Mouse (Mus musculus): ENCODE measurements at regions not wholly inside any gene's neighbourhood (a gene's known extent, or its start where the extent isn't known, plus 50 kb on each side); places are given as distances from the start of the nearest gene placed in this dataset.

DNA sequence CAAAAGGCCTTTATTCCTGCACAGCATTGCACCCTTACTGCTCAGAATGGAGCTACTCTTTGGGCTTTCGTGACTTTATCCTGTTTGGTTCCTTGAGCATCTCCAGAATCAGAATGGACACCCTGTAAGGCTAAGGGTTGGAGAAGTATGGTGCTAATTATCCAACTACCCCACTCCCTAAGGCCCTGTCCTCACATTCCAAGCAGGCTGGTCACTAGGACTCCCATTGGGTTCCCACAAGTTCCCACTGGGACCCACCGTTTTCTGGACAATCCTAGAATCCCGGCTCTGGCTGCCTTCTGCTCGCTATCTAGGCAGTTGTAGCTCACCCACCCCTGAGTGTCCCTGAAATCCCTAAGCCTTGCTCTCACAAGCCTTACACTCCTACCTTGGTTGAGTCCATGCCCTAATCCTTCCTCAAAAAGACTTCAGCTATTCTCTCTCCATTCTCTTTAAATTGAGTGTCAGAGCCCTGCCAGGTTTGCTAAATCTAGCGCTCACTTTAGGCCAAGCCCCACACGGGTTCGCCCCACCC is 146.1 kb downstream of the Efcab1 start:
- no peaks in the 10 kb centered on the region for H3K9me3 ChIP-seq
- H3K4me3 ChIP-seq = peak overlapping the region; percentile 34
- peak overlapping the region; percentile 67 for H3K4me2 ChIP-seq
- 0 out of 2 replicates have a peak overlapping the region, but pooled peaks have one; percentile 26 for H3K9ac ChIP-seq
- peak overlapping the region; percentile 85 for H3K27ac ChIP-seq (replicated peaks)
- ATAC-seq (ENCODE audit: extremely low read depth, insufficient number of reproducible peaks, low FRiP score, low TSS enrichment) = no peak
- no peaks in the 10 kb centered on the region for H3K27me3 ChIP-seq (replicated peaks)
- H3K4me1 ChIP-seq = peaks cover 41% of the 10 kb centered on the region
- H3K36me3 ChIP-seq = no peaks in the 10 kb centered on the region
- 19% methylated on average over 7 of the region's 7 CpGs for WGBS

GRCm38 (mm10) chr16:15052924-15053793 is 146.8 kb downstream of the Efcab1 start:
- Histone ChIP-seq H3K4me2 (peak overlapping the region; percentile 67), H3K27me3 (replicated peaks) (no peaks in the 10 kb centered on the region), H3K4me3 (peak overlapping the region; percentile 34), H3K27ac (replicated peaks) (peak overlapping the region; percentile 85), H3K9ac (peak overlapping the region; percentile 33; the same call in 1 of the 2 replicates), H3K36me3 (no peaks in the 10 kb centered on the region), H3K4me1 (peaks cover 41% of the 10 kb centered on the region), H3K9me3 (no peaks in the 10 kb centered on the region)
- ATAC-seq (ENCODE audit: extremely low read depth, insufficient number of reproducible peaks, low FRiP score, low TSS enrichment) = peak; percentile 61
- WGBS = 3% methylated on average over 16 of the region's 16 CpGs

DNA sequence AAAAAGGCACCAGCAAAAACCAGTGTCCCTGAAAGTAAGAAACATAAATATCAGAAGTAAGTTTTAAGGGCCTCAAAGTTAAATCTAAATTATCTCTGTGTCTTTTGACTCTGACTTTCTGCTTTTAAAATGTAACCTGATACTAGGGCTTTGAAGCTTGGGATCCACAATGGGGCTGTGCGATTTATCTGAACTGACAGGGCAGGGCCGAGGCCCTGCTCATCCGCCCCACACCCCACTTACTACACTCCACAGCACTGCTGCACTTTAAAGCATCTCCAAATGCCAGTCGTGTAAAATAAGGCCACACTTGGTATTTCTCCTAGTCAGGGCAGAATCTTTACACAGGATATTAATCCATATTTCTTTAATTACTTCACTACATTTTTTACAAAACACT is 147.4 kb downstream of the Efcab1 start:
- H3K9ac ChIP-seq = 0 out of 2 replicates have a peak overlapping the region, but pooled peaks have one; percentile 13
- peak overlapping the region; percentile 67 for H3K4me2 ChIP-seq
- 11% methylated on average over 4 of the region's 4 CpGs for WGBS
- H3K4me3 ChIP-seq = no peak overlapping the region; the same call in 1 of the 2 replicates
- H3K4me1 ChIP-seq = peaks cover 41% of the 10 kb centered on the region
- H3K36me3 ChIP-seq = no peaks in the 10 kb centered on the region
- peak overlapping the region; percentile 85 for H3K27ac ChIP-seq (replicated peaks)
- H3K9me3 ChIP-seq = no peaks in the 10 kb centered on the region
- no peak for ATAC-seq (ENCODE audit: extremely low read depth, insufficient number of reproducible peaks, low FRiP score, low TSS enrichment)
- no peaks in the 10 kb centered on the region for H3K27me3 ChIP-seq (replicated peaks)

DNA sequence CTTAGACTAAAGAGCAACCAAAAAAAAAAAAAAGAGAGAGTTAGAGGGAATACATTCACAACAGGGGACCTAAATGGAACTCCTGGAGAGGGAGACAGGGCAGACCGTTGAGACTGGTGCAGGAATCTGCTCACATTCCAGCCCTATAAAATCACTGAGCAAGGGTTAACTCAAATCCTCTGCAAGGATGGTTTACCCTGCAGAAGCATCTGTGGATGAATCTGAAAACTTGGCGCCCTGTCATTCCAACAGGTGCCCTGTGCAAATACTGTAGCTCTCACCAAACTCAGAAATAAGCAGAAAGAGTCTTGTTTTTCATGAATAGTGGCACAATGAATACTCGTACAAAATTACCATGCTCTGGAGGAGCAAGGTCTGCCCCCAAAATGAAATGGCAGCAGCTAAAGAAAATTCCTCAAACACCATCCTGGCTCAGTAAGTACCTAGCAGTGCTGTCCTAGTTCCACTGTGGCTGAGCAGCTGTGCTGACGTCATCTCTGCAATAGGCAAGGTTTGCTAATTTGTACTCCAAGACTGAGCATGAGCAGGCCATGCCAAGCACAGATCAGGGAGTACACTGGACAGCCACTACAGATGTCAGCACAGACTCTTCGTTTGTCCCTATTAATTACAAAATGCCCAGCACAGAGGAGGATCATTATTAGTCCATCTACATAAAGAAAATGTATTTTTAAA is 148.0 kb downstream of the Efcab1 start:
- Histone ChIP-seq H3K4me2 (no peak overlapping the region), H3K4me1 (peaks cover 41% of the 10 kb centered on the region), H3K27me3 (replicated peaks) (no peaks in the 10 kb centered on the region), H3K36me3 (no peaks in the 10 kb centered on the region), H3K9ac (no peak overlapping the region), H3K4me3 (no peak overlapping the region), H3K27ac (replicated peaks) (0 out of 2 replicates have a peak overlapping the region, but pooled peaks have one; percentile 28), H3K9me3 (no peaks in the 10 kb centered on the region)
- no peak for ATAC-seq (ENCODE audit: extremely low read depth, insufficient number of reproducible peaks, low FRiP score, low TSS enrichment)
- WGBS = 33% methylated on average over 5 of the region's 5 CpGs

DNA sequence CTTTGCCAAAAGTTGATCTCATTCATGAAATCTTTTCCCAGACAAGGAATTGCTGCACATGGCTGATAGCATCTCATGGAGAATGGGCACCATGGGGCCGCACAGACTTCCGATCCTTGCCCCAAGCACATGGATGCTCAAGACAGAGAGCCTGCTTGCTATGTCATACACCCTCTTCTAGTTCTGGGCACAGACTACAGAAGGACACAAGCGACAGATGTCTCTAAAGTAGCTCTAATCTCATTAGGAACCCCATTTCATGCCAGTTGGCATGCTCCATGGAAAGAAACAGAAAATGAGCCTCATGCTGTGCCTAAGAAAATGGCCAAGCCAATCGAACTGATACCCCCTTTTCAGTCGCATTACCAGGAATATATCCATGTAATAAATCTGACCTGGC is 149.3 kb downstream of the Efcab1 start:
- ATAC-seq (ENCODE audit: extremely low read depth, insufficient number of reproducible peaks, low FRiP score, low TSS enrichment) = no peak
- peaks cover 41% of the 10 kb centered on the region for H3K4me1 ChIP-seq
- WGBS = 71% methylated on average over 5 of the region's 5 CpGs

DNA sequence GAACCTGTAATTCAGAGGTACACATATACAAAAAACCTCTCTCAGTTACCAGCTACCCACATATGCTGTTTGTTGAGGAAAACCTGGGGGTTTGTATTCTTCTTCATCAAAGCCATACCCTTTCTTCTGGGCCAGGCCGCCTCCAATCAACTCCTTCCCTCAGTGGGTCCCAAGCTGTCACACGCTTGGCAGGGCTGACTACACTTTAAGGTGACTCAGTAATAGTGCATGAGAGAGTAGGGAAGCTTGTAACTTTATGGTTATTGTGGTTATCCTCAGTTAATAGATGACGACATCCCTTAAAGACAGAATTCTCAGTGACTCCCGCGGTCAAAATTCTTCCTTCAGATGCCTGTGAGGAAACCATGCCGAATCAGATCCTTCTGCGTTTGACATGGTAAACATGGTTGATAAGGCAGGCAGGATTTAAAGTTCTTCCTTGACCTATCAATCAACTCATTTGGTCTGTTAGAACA is 164.1 kb downstream of the Efcab1 start:
- Histone ChIP-seq H3K27me3 (replicated peaks) (no peaks in the 10 kb centered on the region), H3K9me3 (no peaks in the 10 kb centered on the region), H3K4me1 (no peaks in the 10 kb centered on the region), H3K4me3 (no peak overlapping the region), H3K4me2 (no peak overlapping the region), H3K9ac (no peak overlapping the region), H3K27ac (replicated peaks) (no peak overlapping the region), H3K36me3 (no peaks in the 10 kb centered on the region)
- WGBS = 79% methylated on average over 7 of the region's 7 CpGs
- no peak for ATAC-seq (ENCODE audit: extremely low read depth, insufficient number of reproducible peaks, low FRiP score, low TSS enrichment)

More for the DNA sequence above, 149.3 kb downstream of the Efcab1 start:
- Histone ChIP-seq H3K4me2 (no peak overlapping the region), H3K27ac (replicated peaks) (no peak overlapping the region; the same call in 1 of the 2 replicates), H3K4me3 (no peak overlapping the region), H3K9ac (no peak overlapping the region), H3K27me3 (replicated peaks) (no peaks in the 10 kb centered on the region), H3K9me3 (no peaks in the 10 kb centered on the region), H3K36me3 (no peaks in the 10 kb centered on the region)

DNA sequence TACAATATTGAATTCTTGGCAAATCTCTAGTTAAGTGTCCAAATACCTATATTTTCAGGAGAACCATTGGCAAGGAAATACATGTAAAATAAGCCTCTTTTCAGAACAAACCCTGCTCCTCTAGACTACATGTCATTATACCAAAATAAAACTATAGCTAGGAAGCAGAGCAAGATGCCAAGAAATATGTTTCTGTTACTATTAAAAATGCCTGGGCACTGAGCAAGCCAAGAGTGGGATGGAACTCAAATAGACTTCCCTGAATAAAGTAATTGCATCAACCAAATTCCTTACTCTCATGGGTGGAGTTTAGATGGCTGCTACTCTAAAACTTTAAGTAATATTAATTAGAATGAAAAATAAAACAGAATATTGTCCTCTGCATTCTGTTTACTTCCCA is 168.0 kb downstream of the Efcab1 start:
- no peak for ATAC-seq (ENCODE audit: extremely low read depth, insufficient number of reproducible peaks, low FRiP score, low TSS enrichment)
- Histone ChIP-seq H3K9me3 (no peaks in the 10 kb centered on the region), H3K4me2 (no peak overlapping the region), H3K27me3 (replicated peaks) (no peaks in the 10 kb centered on the region), H3K9ac (no peak overlapping the region), H3K4me3 (no peak overlapping the region), H3K4me1 (no peaks in the 10 kb centered on the region), H3K27ac (replicated peaks) (no peak overlapping the region), H3K36me3 (no peaks in the 10 kb centered on the region)

DNA sequence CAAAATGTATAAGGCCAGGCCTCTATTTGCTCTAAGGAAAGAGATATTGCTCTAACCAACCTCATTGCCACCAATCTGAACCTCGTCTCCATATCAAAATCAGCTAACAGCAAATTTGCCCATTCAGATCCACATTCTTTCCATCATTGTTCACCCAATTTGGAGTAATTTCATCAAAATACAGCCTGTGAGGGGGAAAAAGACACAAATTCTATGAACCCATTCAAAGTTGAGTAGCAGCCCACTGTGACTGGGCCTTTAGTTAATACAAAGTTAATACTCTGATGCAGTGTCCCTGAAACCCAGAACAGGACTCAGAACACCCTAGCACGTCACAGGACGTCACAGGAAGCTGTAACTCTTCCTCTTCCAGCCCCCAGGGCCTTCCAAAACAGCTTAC is 177.3 kb downstream of the Efcab1 start:
- Histone ChIP-seq H3K4me2 (no peak overlapping the region), H3K36me3 (no peaks in the 10 kb centered on the region), H3K27me3 (replicated peaks) (no peaks in the 10 kb centered on the region), H3K4me3 (no peak overlapping the region), H3K9me3 (peaks cover 4% of the 10 kb centered on the region; the same call in 1 of the 2 replicates), H3K27ac (replicated peaks) (0 out of 2 replicates have a peak overlapping the region, but pooled peaks have one; percentile 25), H3K9ac (no peak overlapping the region), H3K4me1 (peaks cover 11% of the 10 kb centered on the region; the same call in 1 of the 2 replicates)
- no peak for ATAC-seq (ENCODE audit: extremely low read depth, insufficient number of reproducible peaks, low FRiP score, low TSS enrichment)
- WGBS = 62% methylated on average over 3 of the region's 3 CpGs

- peak overlapping the region; percentile 94 for H3K4me2 ChIP-seq
- ATAC-seq (ENCODE audit: extremely low read depth, insufficient number of reproducible peaks, low FRiP score, low TSS enrichment) = no peak
- peaks cover 11% of the 10 kb centered on the region; the same call in 1 of the 2 replicates for H3K4me1 ChIP-seq
- H3K27ac ChIP-seq (replicated peaks) = peak overlapping the region; percentile 76
- H3K9ac ChIP-seq = peak overlapping the region; percentile 78
- WGBS = 23% methylated on average over 10 of the region's 10 CpGs
- no peaks in the 10 kb centered on the region for H3K27me3 ChIP-seq (replicated peaks)
- H3K4me3 ChIP-seq = peak overlapping the region; percentile 65
- H3K36me3 ChIP-seq = no peaks in the 10 kb centered on the region
- H3K9me3 ChIP-seq = peaks cover 4% of the 10 kb centered on the region; the same call in 1 of the 2 replicates
Observed at GRCm38 (mm10) chr16:15084147-15084752, 177.8 kb downstream of the Efcab1 start.

- no peak for ATAC-seq (ENCODE audit: extremely low read depth, insufficient number of reproducible peaks, low FRiP score, low TSS enrichment)
- Histone ChIP-seq H3K27me3 (replicated peaks) (no peaks in the 10 kb centered on the region), H3K4me2 (peak overlapping the region; percentile 94), H3K9me3 (peaks cover 4% of the 10 kb centered on the region; the same call in 1 of the 2 replicates), H3K36me3 (no peaks in the 10 kb centered on the region), H3K4me1 (peaks cover 11% of the 10 kb centered on the region; the same call in 1 of the 2 replicates), H3K9ac (peak overlapping the region; percentile 78), H3K27ac (replicated peaks) (peak overlapping the region; percentile 76), H3K4me3 (peak overlapping the region; percentile 65)
- WGBS = 1% methylated on average over 55 of the region's 56 CpGs
Observed at GRCm38 (mm10) chr16:15084753-15085728, 178.6 kb downstream of the Efcab1 start.

All from heart, embryonic 13.5 days (tissue).